Mouse (Mus musculus): Measurements from ENCODE around the gene Cd34.

Cd34 gene

GRCm38 (mm10) chr1:194938715-194939114 lies at the start of gene Cd34:
TSS of gene Cd34 (plus strand) at chr1:194938819.
- in situ Hi-C loops (cut with MseI, MboI): no loop called here

GRCm38 (mm10) chr1:194894513-194894912 lies 44.1 kb upstream of the Cd34 start:
- in situ Hi-C loops (cut with MseI, MboI): no loop called here

GRCm38 (mm10) chr1:194895287-194895686 lies 43.3 kb upstream of the Cd34 start:
- in situ Hi-C loops (cut with MseI, MboI): no loop called here

GRCm38 (mm10) chr1:194901075-194901474 lies 37.5 kb upstream of the Cd34 start:
- in situ Hi-C loops (cut with MseI, MboI): no loop called here

- in situ Hi-C loops (cut with MseI, MboI): no loop called here
Observed at GRCm38 (mm10) chr1:194901826-194902225, 36.8 kb upstream of the Cd34 start.

- in situ Hi-C loops (cut with MseI, MboI): no loop called here
Observed at GRCm38 (mm10) chr1:194908956-194909355, 29.7 kb upstream of the Cd34 start.

GRCm38 (mm10) chr1:194925753-194926350 lies 12.8 kb upstream of the Cd34 start:
- in situ Hi-C loops (cut with MseI, MboI): no loop called here

GRCm38 (mm10) chr1:194927887-194928286 lies 10.7 kb upstream of the Cd34 start:
- in situ Hi-C loops (cut with MseI, MboI): no loop called here

- in situ Hi-C loops (cut with MseI, MboI): no loop called here
Observed at GRCm38 (mm10) chr1:194929275-194929971, 9.2 kb upstream of the Cd34 start.

- in situ Hi-C loops (cut with MseI, MboI): no loop called here
Observed at GRCm38 (mm10) chr1:194929972-194930355, 8.7 kb upstream of the Cd34 start.

- in situ Hi-C loops (cut with MseI, MboI): no loop called here
Observed at GRCm38 (mm10) chr1:194930706-194931105, 7.9 kb upstream of the Cd34 start.

GRCm38 (mm10) chr1:194935351-194935750 lies 3.3 kb upstream of the Cd34 start:
- in situ Hi-C loops (cut with MseI, MboI): no loop called here

GRCm38 (mm10) chr1:194941528-194941927 lies 2.9 kb downstream of the Cd34 start:
- in situ Hi-C loops (cut with MseI, MboI): no loop called here

GRCm38 (mm10) chr1:194942912-194943311 lies 4.3 kb downstream of the Cd34 start:
- in situ Hi-C loops (cut with MseI, MboI): no loop called here

- in situ Hi-C loops (cut with MseI, MboI): no loop called here
Observed at GRCm38 (mm10) chr1:194943485-194943884, 4.9 kb downstream of the Cd34 start.

GRCm38 (mm10) chr1:194945382-194945781 lies 6.8 kb downstream of the Cd34 start:
- in situ Hi-C loops (cut with MseI, MboI): no loop called here

- in situ Hi-C loops (cut with MseI, MboI): no loop called here
Observed at GRCm38 (mm10) chr1:194946467-194946866, 7.8 kb downstream of the Cd34 start.

GRCm38 (mm10) chr1:194950913-194951312 lies 12.3 kb downstream of the Cd34 start:
- in situ Hi-C loops (cut with MseI, MboI): loop anchor here in 1 of 2 experiments (25.0 kb wide), 1 partner anchor 339 kb away; the partner anchor contains the start of gene Plxna2

- in situ Hi-C loops (cut with MseI, MboI): loop anchor here in 1 of 2 experiments (25.0 kb wide), 1 partner anchor 341 kb away; the partner anchor contains the start of gene Plxna2
Observed at GRCm38 (mm10) chr1:194952891-194953290, 14.3 kb downstream of the Cd34 start.

- in situ Hi-C loops (cut with MseI, MboI): loop anchor here (5.0 to 25.0 kb wide), 2 partner anchors 72 to 342 kb away; partner anchors contain the start of gene Plxna2 (in 1 of the 2)
Observed at GRCm38 (mm10) chr1:194954694-194955093, 16.1 kb downstream of the Cd34 start.

- in situ Hi-C loops (cut with MseI, MboI): loop anchor here (5.0 to 25.0 kb wide), 2 partner anchors 73 to 343 kb away; partner anchors contain the start of gene Plxna2 (in 1 of the 2)
Observed at GRCm38 (mm10) chr1:194955749-194956148, 17.1 kb downstream of the Cd34 start.

GRCm38 (mm10) chr1:194957021-194957420 lies 18.4 kb downstream of the Cd34 start:
- in situ Hi-C loops (cut with MseI, MboI): loop anchor here (5.0 to 25.0 kb wide), 2 partner anchors 75 to 345 kb away; partner anchors contain the start of gene Plxna2 (in 1 of the 2)

- in situ Hi-C loops (cut with MseI, MboI): loop anchor here in 1 of 2 experiments (25.0 kb wide), 1 partner anchor 350 kb away; the partner anchor contains the start of gene Plxna2
Observed at GRCm38 (mm10) chr1:194962181-194962580, 23.6 kb downstream of the Cd34 start.

All from mouse trophoblast stem cell (cell line).